Mouse (Mus musculus): Measurements from ENCODE around the gene Cd81.

Gene Cd81

GRCm38 (mm10) chr7:143069751-143070400, 17.3 kb downstream of the Cd81 start:
- no peak for DNase-seq (ENCODE audit: low read depth, low spot score)

GRCm38 (mm10) chr7:143070506-143071070, 18.0 kb downstream of the Cd81 start:
- no peak for DNase-seq (ENCODE audit: low read depth, low spot score)

- no peak for DNase-seq (ENCODE audit: low read depth, low spot score)
Observed at GRCm38 (mm10) chr7:143072605-143073004, 20.1 kb downstream of the Cd81 start.

GRCm38 (mm10) chr7:143073086-143073485, 20.5 kb downstream of the Cd81 start:
- peak; percentile 63 for DNase-seq (ENCODE audit: low read depth, low spot score)

GRCm38 (mm10) chr7:143075394-143075793, 22.9 kb downstream of the Cd81 start:
- no peak for DNase-seq (ENCODE audit: low read depth, low spot score)

- no peak for DNase-seq (ENCODE audit: low read depth, low spot score)
Observed at GRCm38 (mm10) chr7:143077351-143077750, 24.8 kb downstream of the Cd81 start.

GRCm38 (mm10) chr7:143082024-143082423, 29.5 kb downstream of the Cd81 start:
- DNase-seq (ENCODE audit: low read depth, low spot score) = no peak

GRCm38 (mm10) chr7:143083708-143084107, 31.2 kb downstream of the Cd81 start:
- no peak for DNase-seq (ENCODE audit: low read depth, low spot score)

- peak; percentile 63 for DNase-seq (ENCODE audit: low read depth, low spot score)
Observed at GRCm38 (mm10) chr7:143086366-143086765, 33.8 kb downstream of the Cd81 start.

GRCm38 (mm10) chr7:143087070-143087579, 34.6 kb downstream of the Cd81 start:
- DNase-seq (ENCODE audit: low read depth, low spot score) = peak; percentile 71

GRCm38 (mm10) chr7:143093847-143094246, 41.3 kb downstream of the Cd81 start:
- no peak for DNase-seq (ENCODE audit: low read depth, low spot score)

GRCm38 (mm10) chr7:143094592-143095553, 42.3 kb downstream of the Cd81 start, which contains the start of gene Trpm5:
Gene Trpm5, minus strand, starts transcription at chr7:143094642.
- DNase-seq (ENCODE audit: low read depth, low spot score) = peak; percentile 62

- no peak for DNase-seq (ENCODE audit: low read depth, low spot score)
Observed at GRCm38 (mm10) chr7:143095554-143095907, 43.0 kb downstream of the Cd81 start.

GRCm38 (mm10) chr7:143100759-143101158, 48.2 kb downstream of the Cd81 start:
- DNase-seq (ENCODE audit: low read depth, low spot score) = no peak

- no peak for DNase-seq (ENCODE audit: low read depth, low spot score)
Observed at GRCm38 (mm10) chr7:143105258-143105897, 52.8 kb downstream of the Cd81 start.

GRCm38 (mm10) chr7:143106062-143106461, 53.5 kb downstream of the Cd81 start, which contains the start of gene Kcnq1:
Gene Kcnq1, plus strand, starts transcription at chr7:143106362.
- DNase-seq (ENCODE audit: low read depth, low spot score) = no peak

- peak; percentile 38 for DNase-seq (ENCODE audit: low read depth, low spot score)
Observed at GRCm38 (mm10) chr7:143106672-143107465, 54.3 kb downstream of the Cd81 start.

GRCm38 (mm10) chr7:143108200-143108599, 55.7 kb downstream of the Cd81 start:
- no peak for DNase-seq (ENCODE audit: low read depth, low spot score)

- no peak for DNase-seq (ENCODE audit: low read depth, low spot score)
Observed at GRCm38 (mm10) chr7:143108996-143109660, 56.6 kb downstream of the Cd81 start.

- DNase-seq (ENCODE audit: low read depth, low spot score) = no peak
Observed at GRCm38 (mm10) chr7:143109696-143110095, 57.2 kb downstream of the Cd81 start.
